Mouse (Mus musculus) granulocyte monocyte progenitor cell, adult 5-6 weeks (primary cell): ENCODE results near the gene Cmtm4. TPM values are rescaled to one million over a fixed set of nuclear protein-coding genes. Genes with fewer than 3 reads are reported as not detected.

ENCODE experiments used
- total RNA-seq, 2 experiments: library from RNA; stranded (forward) in 1 of 2; stranded (reverse) in 1 of 2; fragments of 200-712, 200-1000 nt in 1 of 2; fragments of >200 nt in 1 of 2; fragmentation: Nextera tagmentation in 1 of 2; gene quantifications; 2 replicates each; pipeline ENCODE4 v1.2.3; 2014 to 2017

Gene Cmtm4
- total RNA-seq, 2 experiments from 2014 or later = 0.31 to 1.4 TPM

Other genes with a start within 250 kb of the Cmtm4 start
- not detected in 2 replicates for gene Bean1, start 225.4 kb downstream of the Cmtm4 start, total RNA-seq (2014; fragmentation: Nextera tagmentation)
- gene Bean1, start 225.4 kb downstream of the Cmtm4 start, total RNA-seq (2017) = not detected in 2 replicates
- 11.2 and 15.4 TPM in 2 replicates for gene Tk2, start 147.2 kb downstream of the Cmtm4 start, total RNA-seq (2014; fragmentation: Nextera tagmentation)
- gene Tk2, start 147.2 kb downstream of the Cmtm4 start, total RNA-seq (2017) = 11.7 and 12.6 TPM in 2 replicates
- gene Cklf, start 144.9 kb downstream of the Cmtm4 start, total RNA-seq (2014; fragmentation: Nextera tagmentation) = 45.2 and 50.6 TPM in 2 replicates
- 13.5 and 17.9 TPM in 2 replicates for gene Cklf, start 144.9 kb downstream of the Cmtm4 start, total RNA-seq (2017)
- not detected in 2 replicates for gene Cmtm2a, start 102.6 kb downstream of the Cmtm4 start, total RNA-seq (2014; fragmentation: Nextera tagmentation)
- not detected in 2 replicates for gene Cmtm2a, start 102.6 kb downstream of the Cmtm4 start, total RNA-seq (2017)
- gene Gm45711, start 85.7 kb downstream of the Cmtm4 start, total RNA-seq (2014; fragmentation: Nextera tagmentation) = not detected in 2 replicates
- not detected in 2 replicates for gene Gm45711, start 85.7 kb downstream of the Cmtm4 start, total RNA-seq (2017)
- gene Cmtm1, start 85.7 kb downstream of the Cmtm4 start, total RNA-seq (2014; fragmentation: Nextera tagmentation) = not detected in 2 replicates
- not detected in 2 replicates for gene Cmtm1, start 85.7 kb downstream of the Cmtm4 start, total RNA-seq (2017)
- gene Gm11020, start 74.2 kb downstream of the Cmtm4 start, total RNA-seq (2014; fragmentation: Nextera tagmentation) = not detected in 2 replicates
- gene Gm11020, start 74.2 kb downstream of the Cmtm4 start, total RNA-seq (2017) = not detected in 2 replicates
- gene Cmtm2b, start 73.6 kb downstream of the Cmtm4 start, total RNA-seq (2014; fragmentation: Nextera tagmentation) = not detected in 2 replicates
- not detected in 2 replicates for gene Cmtm2b, start 73.6 kb downstream of the Cmtm4 start, total RNA-seq (2017)
- gene Cmtm3, start 56.4 kb downstream of the Cmtm4 start, total RNA-seq (2014; fragmentation: Nextera tagmentation) = 37.4 and 54.3 TPM in 2 replicates
- 16.2 and 18.6 TPM in 2 replicates for gene Cmtm3, start 56.4 kb downstream of the Cmtm4 start, total RNA-seq (2017)
- 13.9 and 21.2 TPM in 2 replicates for gene Dync1li2, start 47.2 kb upstream of the Cmtm4 start, total RNA-seq (2014; fragmentation: Nextera tagmentation)
- gene Dync1li2, start 47.2 kb upstream of the Cmtm4 start, total RNA-seq (2017) = 43.4 and 44.1 TPM in 2 replicates
- not detected in 2 replicates for gene Terb1, start 114.1 kb upstream of the Cmtm4 start, total RNA-seq (2014; fragmentation: Nextera tagmentation)
- not detected in 2 replicates for gene Terb1, start 114.1 kb upstream of the Cmtm4 start, total RNA-seq (2017)
- gene Nae1, start 138.8 kb upstream of the Cmtm4 start, total RNA-seq (2014; fragmentation: Nextera tagmentation) = 38.8 and 62.4 TPM in 2 replicates
- gene Nae1, start 138.8 kb upstream of the Cmtm4 start, total RNA-seq (2017) = 64.6 and 109 TPM in 2 replicates
- gene Car7, start 138.9 kb upstream of the Cmtm4 start, total RNA-seq (2014; fragmentation: Nextera tagmentation) = not detected in 2 replicates
- gene Car7, start 138.9 kb upstream of the Cmtm4 start, total RNA-seq (2017) = 0.52 TPM in 1 of 2 replicates, not detected in the other
- 9.6 and 13.1 TPM in 2 replicates for gene Pdp2, start 195.6 kb upstream of the Cmtm4 start, total RNA-seq (2014; fragmentation: Nextera tagmentation)
- gene Pdp2, start 195.6 kb upstream of the Cmtm4 start, total RNA-seq (2017) = 10.3 and 11.4 TPM in 2 replicates
- gene Cdh16, start 228.6 kb upstream of the Cmtm4 start, total RNA-seq (2014; fragmentation: Nextera tagmentation) = not detected in 2 replicates
- gene Cdh16, start 228.6 kb upstream of the Cmtm4 start, total RNA-seq (2017) = not detected in 2 replicates
- gene Rrad, start 235.5 kb upstream of the Cmtm4 start, total RNA-seq (2014; fragmentation: Nextera tagmentation) = 0.95 and 2.6 TPM in 2 replicates
- gene Rrad, start 235.5 kb upstream of the Cmtm4 start, total RNA-seq (2017) = 1.3 and 2.1 TPM in 2 replicates
- 21.4 and 40.5 TPM in 2 replicates for gene Ciao2b, start 246.2 kb upstream of the Cmtm4 start, total RNA-seq (2014; fragmentation: Nextera tagmentation)
- gene Ciao2b, start 246.2 kb upstream of the Cmtm4 start, total RNA-seq (2017) = 14.8 and 24.8 TPM in 2 replicates